Mouse (Mus musculus): ENCODE data around the gene 9130230L23Rik. TPM values are rescaled to one million over a fixed set of nuclear protein-coding genes. Genes with fewer than 3 reads are reported as not detected.

Gene 9130230L23Rik
- polyA plus RNA-seq, 1 experiment: not detected

GRCm38 (mm10) chr5:66014437-66014836, 10.4 kb upstream of the 9130230L23Rik start:
- Histone ChIP-seq H3K4me1 (ENCODE audit: control insufficient read depth, insufficient read depth, low read length) (no peaks in the 10 kb centered on the region), H3K27ac (ENCODE audit: insufficient read depth, low read depth, low read length) (no peak overlapping the region), H3K4me3 (ENCODE audit: insufficient read depth, low read depth, low read length) (no peak overlapping the region)
- no peak for TF ChIP-seq POLR2A (IDR thresholded peaks at IDR 0.05; ENCODE audit: insufficient read depth, low read depth, low read length)
- TF ChIP-seq CTCF (IDR thresholded peaks at IDR 0.05; ENCODE audit: insufficient read depth, low read depth, low read length): no peak
- 95% methylated on average over 2 of the region's 2 CpGs for WGBS

DNA sequence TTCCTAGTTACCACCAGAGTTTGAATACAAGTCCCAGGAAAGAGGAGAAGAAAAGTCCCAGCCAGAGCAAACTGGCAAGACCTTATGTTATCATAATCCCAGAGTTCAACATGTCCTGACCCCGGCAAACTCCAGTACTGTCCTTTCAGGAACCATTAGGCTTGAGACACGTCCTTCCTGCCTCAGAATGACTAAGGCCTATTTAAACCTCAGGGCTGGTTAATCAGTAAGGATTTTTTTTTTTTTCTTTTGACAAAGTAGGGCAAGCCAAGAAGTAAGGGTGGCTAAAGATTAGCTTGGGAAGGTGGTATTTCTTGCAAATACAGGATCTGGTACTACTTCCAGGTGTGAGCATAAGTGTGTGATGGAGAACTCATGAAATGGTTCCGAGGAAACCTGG, 9.9 kb upstream of the 9130230L23Rik start:
- WGBS: 91% methylated on average over 3 of the region's 3 CpGs

GRCm38 (mm10) chr5:66008245-66008967, 4.3 kb upstream of the 9130230L23Rik start:
- Histone ChIP-seq H3K27ac (ENCODE audit: insufficient read depth, low read depth, low read length) (no peak overlapping the region), H3K4me3 (ENCODE audit: insufficient read depth, low read depth, low read length) (no peak overlapping the region), H3K4me1 (ENCODE audit: control insufficient read depth, insufficient read depth, low read length) (no peaks in the 10 kb centered on the region)
- 89% methylated on average over 15 of the region's 15 CpGs for WGBS
- TF ChIP-seq CTCF (IDR thresholded peaks at IDR 0.05; ENCODE audit: insufficient read depth, low read depth, low read length): no peak
- TF ChIP-seq POLR2A (IDR thresholded peaks at IDR 0.05; ENCODE audit: insufficient read depth, low read depth, low read length): no peak

More for the DNA sequence above, 9.9 kb upstream of the 9130230L23Rik start:
- no peak overlapping the region for H3K4me3 ChIP-seq (ENCODE audit: insufficient read depth, low read depth, low read length)
- TF ChIP-seq POLR2A (IDR thresholded peaks at IDR 0.05; ENCODE audit: insufficient read depth, low read depth, low read length) (no peak), CTCF (IDR thresholded peaks at IDR 0.05; ENCODE audit: insufficient read depth, low read depth, low read length) (no peak)
- no peak overlapping the region for H3K27ac ChIP-seq (ENCODE audit: insufficient read depth, low read depth, low read length)
- H3K4me1 ChIP-seq (ENCODE audit: control insufficient read depth, insufficient read depth, low read length): no peaks in the 10 kb centered on the region

DNA sequence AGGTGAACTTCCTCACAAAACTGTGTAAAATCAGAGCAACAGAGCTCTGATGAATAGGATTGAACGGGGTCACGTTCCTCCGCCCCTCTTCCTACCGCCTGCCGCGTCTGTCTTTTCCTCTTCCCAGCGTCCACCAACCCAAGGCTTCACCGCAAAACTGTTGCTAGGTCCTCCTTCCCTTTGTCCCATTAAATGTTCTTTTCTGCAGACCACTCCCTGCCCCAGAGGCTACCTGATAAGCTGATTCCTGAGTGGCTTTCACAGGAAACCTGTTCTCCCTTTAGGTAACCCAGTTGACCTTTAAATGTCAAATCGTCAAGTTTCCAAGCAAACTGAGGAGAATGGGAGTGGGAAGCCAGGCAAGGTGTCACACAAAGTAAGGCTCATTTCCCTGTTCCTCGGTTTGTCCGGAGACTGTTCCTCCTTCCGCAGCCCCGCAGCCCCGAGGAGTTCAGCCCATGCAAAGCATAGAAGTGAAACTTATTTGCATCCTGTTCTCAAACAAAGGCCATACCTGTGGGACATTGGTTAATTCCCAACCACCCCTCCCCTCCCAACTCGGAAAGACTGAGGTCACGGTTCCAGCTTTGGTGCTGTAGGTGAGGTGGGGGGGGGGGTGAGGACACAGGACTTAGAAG, 1.1 kb upstream of the 9130230L23Rik start:
- WGBS: 53% methylated on average over 16 of the region's 16 CpGs
- H3K4me1 ChIP-seq (ENCODE audit: control insufficient read depth, insufficient read depth, low read length): no peaks in the 10 kb centered on the region
- H3K27ac ChIP-seq (ENCODE audit: insufficient read depth, low read depth, low read length): no peak overlapping the region
- TF ChIP-seq POLR2A (IDR thresholded peaks at IDR 0.05; ENCODE audit: insufficient read depth, low read depth, low read length) (no peak), CTCF (IDR thresholded peaks at IDR 0.05; ENCODE audit: insufficient read depth, low read depth, low read length) (no peak)
- H3K4me3 ChIP-seq (ENCODE audit: insufficient read depth, low read depth, low read length): no peak overlapping the region

DNA sequence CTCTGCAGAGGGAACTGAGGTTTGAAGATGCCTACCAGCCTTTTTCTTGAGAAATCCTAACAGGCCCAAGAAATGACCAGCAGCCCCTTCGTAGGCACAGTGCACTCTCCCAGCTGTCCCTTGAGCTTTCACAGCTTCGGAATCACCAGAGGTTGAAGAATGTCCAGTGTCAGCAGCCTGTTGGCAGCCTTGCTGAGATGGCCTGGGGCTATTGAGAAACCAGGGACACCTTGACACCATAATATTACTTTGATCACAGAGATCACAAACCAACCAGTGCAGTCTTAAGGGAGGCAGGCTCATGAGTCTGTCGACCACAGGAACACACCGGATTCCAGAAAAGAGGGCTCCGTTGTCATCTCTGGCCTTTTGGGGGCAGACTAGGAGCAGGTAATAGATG, 2.9 kb downstream of the 9130230L23Rik start:
- WGBS: 85% methylated on average over 5 of the region's 5 CpGs
- TF ChIP-seq POLR2A (IDR thresholded peaks at IDR 0.05; ENCODE audit: insufficient read depth, low read depth, low read length) (no peak), CTCF (IDR thresholded peaks at IDR 0.05; ENCODE audit: insufficient read depth, low read depth, low read length) (no peak)
- H3K4me1 ChIP-seq (ENCODE audit: control insufficient read depth, insufficient read depth, low read length): no peaks in the 10 kb centered on the region

GRCm38 (mm10) chr5:66000567-66001125, 3.4 kb downstream of the 9130230L23Rik start:
- no peak for TF ChIP-seq POLR2A (IDR thresholded peaks at IDR 0.05; ENCODE audit: insufficient read depth, low read depth, low read length)
- TF ChIP-seq CTCF (IDR thresholded peaks at IDR 0.05; ENCODE audit: insufficient read depth, low read depth, low read length): no peak
- 76% methylated on average over 6 of the region's 6 CpGs for whole genome bisulfite sequencing
- H3K4me3 ChIP-seq (ENCODE audit: insufficient read depth, low read depth, low read length): no peak overlapping the region

More for the DNA sequence above, 2.9 kb downstream of the 9130230L23Rik start:
- Histone ChIP-seq H3K27ac (ENCODE audit: insufficient read depth, low read depth, low read length) (no peak overlapping the region), H3K4me3 (ENCODE audit: insufficient read depth, low read depth, low read length) (no peak overlapping the region)

DNA sequence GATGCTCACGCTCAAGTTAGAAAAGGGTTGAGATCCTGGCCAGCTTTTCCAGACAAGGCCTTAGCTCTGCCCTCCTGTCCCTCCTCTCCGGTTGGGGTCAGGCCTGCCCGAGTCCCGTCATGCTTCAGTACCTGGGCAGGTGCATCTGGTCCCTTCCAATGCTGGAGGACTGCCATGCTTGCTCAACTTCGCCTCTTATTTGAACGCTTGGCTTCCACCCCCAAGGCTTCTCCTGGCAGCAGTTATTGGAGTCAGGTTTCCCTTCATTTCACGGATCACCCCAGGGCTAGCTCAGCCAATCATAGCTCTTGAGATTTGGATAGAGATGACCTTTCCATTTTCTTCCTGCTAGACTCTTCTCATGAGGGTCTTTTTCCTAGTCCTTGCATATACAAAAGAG, 4.0 kb downstream of the 9130230L23Rik start:
- H3K4me1 ChIP-seq (ENCODE audit: control insufficient read depth, insufficient read depth, low read length): no peaks in the 10 kb centered on the region
- TF ChIP-seq CTCF (IDR thresholded peaks at IDR 0.05; ENCODE audit: insufficient read depth, low read depth, low read length): no peak
- TF ChIP-seq POLR2A (IDR thresholded peaks at IDR 0.05; ENCODE audit: insufficient read depth, low read depth, low read length): no peak
- H3K4me3 ChIP-seq (ENCODE audit: insufficient read depth, low read depth, low read length): no peak overlapping the region
- H3K27ac ChIP-seq (ENCODE audit: insufficient read depth, low read depth, low read length): no peak overlapping the region
- 89% methylated on average over 7 of the region's 7 CpGs for WGBS

More at GRCm38 (mm10) chr5:66000567-66001125, 3.4 kb downstream of the 9130230L23Rik start:
- Histone ChIP-seq H3K4me1 (ENCODE audit: control insufficient read depth, insufficient read depth, low read length) (no peaks in the 10 kb centered on the region), H3K27ac (ENCODE audit: insufficient read depth, low read depth, low read length) (no peak overlapping the region)

DNA sequence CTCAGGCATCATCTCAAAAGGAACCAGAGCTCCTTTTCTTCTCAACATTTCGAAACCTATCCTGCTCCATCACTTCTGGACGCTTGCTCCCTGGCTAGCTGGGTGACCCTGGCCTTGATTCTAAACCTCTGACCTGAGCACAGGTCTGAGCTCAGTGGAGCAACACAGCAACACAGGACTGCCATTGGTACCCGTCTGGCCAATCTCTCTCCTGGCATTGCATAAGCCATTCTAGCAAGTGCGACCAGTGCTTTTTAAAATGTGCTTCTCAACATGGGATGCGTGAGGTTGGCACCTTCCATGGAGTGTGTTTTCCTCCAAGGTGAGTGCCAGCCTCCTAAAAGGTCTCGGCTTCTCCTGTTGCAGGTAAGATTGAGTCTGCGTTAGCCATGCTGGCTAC, 5.0 kb downstream of the 9130230L23Rik start:
- WGBS: 85% methylated on average over 7 of the region's 7 CpGs
- Histone ChIP-seq H3K4me3 (ENCODE audit: insufficient read depth, low read depth, low read length) (no peak overlapping the region), H3K27ac (ENCODE audit: insufficient read depth, low read depth, low read length) (no peak overlapping the region), H3K4me1 (ENCODE audit: control insufficient read depth, insufficient read depth, low read length) (no peaks in the 10 kb centered on the region)
- TF ChIP-seq POLR2A (IDR thresholded peaks at IDR 0.05; ENCODE audit: insufficient read depth, low read depth, low read length) (no peak), CTCF (IDR thresholded peaks at IDR 0.05; ENCODE audit: insufficient read depth, low read depth, low read length) (no peak)

DNA sequence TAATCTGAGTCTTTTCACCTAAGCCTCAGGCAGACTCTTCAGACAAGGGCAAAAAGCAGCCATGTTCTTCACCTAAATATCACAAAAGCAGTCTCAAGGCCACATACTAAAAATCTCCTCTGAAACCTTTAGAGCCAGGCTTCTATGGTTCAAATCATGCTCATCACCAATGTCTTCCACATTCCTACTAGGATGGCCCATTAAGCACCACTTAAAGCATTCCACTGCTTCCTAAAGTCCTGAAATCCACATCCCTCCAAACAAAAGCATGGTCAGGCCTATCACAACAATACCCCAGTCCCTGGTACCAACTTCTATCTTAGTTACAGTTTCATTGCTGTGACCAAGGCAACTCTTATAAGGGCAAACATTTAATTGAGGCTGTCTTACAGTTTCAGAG, 6.3 kb downstream of the 9130230L23Rik start:
- TF ChIP-seq CTCF (IDR thresholded peaks at IDR 0.05; ENCODE audit: insufficient read depth, low read depth, low read length): no peak
- TF ChIP-seq POLR2A (IDR thresholded peaks at IDR 0.05; ENCODE audit: insufficient read depth, low read depth, low read length): no peak
- Histone ChIP-seq H3K4me3 (ENCODE audit: insufficient read depth, low read depth, low read length) (no peak overlapping the region), H3K27ac (ENCODE audit: insufficient read depth, low read depth, low read length) (no peak overlapping the region), H3K4me1 (ENCODE audit: control insufficient read depth, insufficient read depth, low read length) (no peaks in the 10 kb centered on the region)
